Mouse (Mus musculus) lung, embryonic 14.5 days (tissue): Measurements from ENCODE around the gene Upk3bl. TPM values are rescaled to one million over a fixed set of nuclear protein-coding genes. Genes with fewer than 3 reads are reported as not detected.
"Not testable (repeated sequence)": the region's sequence is repeated elsewhere in the genome, so short reads cannot be mapped to it uniquely, and the experiment has no call there.

Experiments
- ATAC-seq: fragments of 200-750 bp; cut with Nextera tagmentation; 2 replicates; pipeline ENCODE4 v1.8.0; 2017; ENCODE audit warnings: mild to moderate bottlenecking, moderate TSS enrichment, moderate library complexity; ENCODE audit not compliant: insufficient read depth
- DNase-seq: peaks from one replicate; pipeline ENCODE4 v3.0.0-alpha.2; 2015
- H3K27ac ChIP-seq: fragments of 300-500 bp; sonication (generic); 2 replicates; pipeline ENCODE4 v1.5.1; 2014; ENCODE audit warnings: low read depth, mild to moderate bottlenecking, moderate library complexity
- H3K27me3 ChIP-seq: fragments of 300-500 bp; sonication (generic); 2 replicates; pipeline ENCODE4 v1.6.1; 2014; ENCODE audit warnings: low read length, control low read depth; ENCODE audit not compliant: insufficient read depth
- H3K36me3 ChIP-seq: fragments of 300-500 bp; sonication (generic); 2 replicates; pipeline ENCODE4 v1.6.1; 2014; ENCODE audit warnings: control low read depth; ENCODE audit not compliant: insufficient read depth
- H3K4me1 ChIP-seq: fragments of 300-500 bp; sonication (generic); 2 replicates; pipeline ENCODE4 v1.6.1; 2014; ENCODE audit warnings: antibody characterized with exemption, control low read depth; ENCODE audit not compliant: insufficient read depth
- H3K4me2 ChIP-seq: fragments of 300-500 bp; sonication (generic); 2 replicates; pipeline ENCODE4 v1.6.1; 2014; ENCODE audit warnings: mild to moderate bottlenecking
- H3K4me3 ChIP-seq: fragments of 300-500 bp; sonication (generic); 2 replicates; pipeline ENCODE4 v1.5.1; 2014; ENCODE audit warnings: low read depth, low read length
- H3K9ac ChIP-seq: fragments of 300-500 bp; sonication (generic); 2 replicates; pipeline ENCODE4 v1.6.1; 2014
- H3K9me3 ChIP-seq: fragments of 300-500 bp; sonication (generic); 2 replicates; pipeline ENCODE4 v1.6.1; 2016; ENCODE audit warnings: low read depth, low read length, control low read depth
- CTCF ChIP-seq: IDR thresholded peaks from 2 replicates; pipeline ENCODE4 v1.5.1; 2016; ENCODE audit warnings: antibody characterized with exemption, low read depth
- WGBS: fragments of 180-500 bp; shearing (Covaris S2); extraction: QIAGEN DNeasy Blood & Tissue Kit; methylation state at CpG from one replicate; pipeline ENCODE4 v1.1.7; 2014; 5-methylcytosine and 5-hydroxymethylcytosine counted together
- microRNA-seq: library from miRNA; unstranded; fragments of <30 nt; microRNA quantifications from one replicate; pipeline ENCODE4, GENCODE M21; 2016; ENCODE audit warnings: borderline number of aligned reads
- polyA plus RNA-seq: library from polyadenylated mRNA; unstranded; fragments of >200 nt; fragmentation: Nextera tagmentation; extraction: Ambion mirVana; gene quantifications from 2 replicates; pipeline ENCODE4 v1.2.1, GENCODE M21; 2014

Gene Upk3bl
- polyA plus RNA-seq, 1 experiment from 2014 or later = 1.5 TPM

- peaks cover 5% of the 10 kb centered on the region; the same call in 1 of the 2 replicates for H3K27me3 ChIP-seq
- peak; percentile 91 for TF ChIP-seq CTCF
- peak overlapping the region; percentile 64 for H3K4me2 ChIP-seq
- peak; percentile 89 for DNase-seq
- H3K36me3 ChIP-seq = no peaks in the 10 kb centered on the region
- H3K4me1 ChIP-seq = no peaks in the 10 kb centered on the region
- WGBS = 5% methylated on average over 41 of the region's 41 CpGs
- ATAC-seq = peak; percentile 89
- H3K4me3 ChIP-seq = peak overlapping the region; percentile 24
- H3K9me3 ChIP-seq = no peaks in the 10 kb centered on the region
- H3K9ac ChIP-seq = no peak overlapping the region
- no peak overlapping the region for H3K27ac ChIP-seq
These were observed 48.0 kb downstream of the Upk3bl start for GRCm38 (mm10) chr5:136102099-136102820.

GRCm38 (mm10) chr5:136104511-136104910 is 50.2 kb downstream of the Upk3bl start:
- 87% methylated on average over 5 of the region's 5 CpGs for WGBS
- ATAC-seq (no peak), DNase-seq (peak; percentile 38)
- H3K36me3 ChIP-seq = no peaks in the 10 kb centered on the region
- peaks cover 5% of the 10 kb centered on the region; the same call in 1 of the 2 replicates for H3K27me3 ChIP-seq
- no peak overlapping the region for H3K4me2 ChIP-seq
- H3K9ac ChIP-seq = no peak overlapping the region
- H3K9me3 ChIP-seq = no peaks in the 10 kb centered on the region
- peak; percentile 66 for TF ChIP-seq CTCF
- no peaks in the 10 kb centered on the region for H3K4me1 ChIP-seq
- no peak overlapping the region for H3K27ac ChIP-seq
- no peak overlapping the region for H3K4me3 ChIP-seq

DNA sequence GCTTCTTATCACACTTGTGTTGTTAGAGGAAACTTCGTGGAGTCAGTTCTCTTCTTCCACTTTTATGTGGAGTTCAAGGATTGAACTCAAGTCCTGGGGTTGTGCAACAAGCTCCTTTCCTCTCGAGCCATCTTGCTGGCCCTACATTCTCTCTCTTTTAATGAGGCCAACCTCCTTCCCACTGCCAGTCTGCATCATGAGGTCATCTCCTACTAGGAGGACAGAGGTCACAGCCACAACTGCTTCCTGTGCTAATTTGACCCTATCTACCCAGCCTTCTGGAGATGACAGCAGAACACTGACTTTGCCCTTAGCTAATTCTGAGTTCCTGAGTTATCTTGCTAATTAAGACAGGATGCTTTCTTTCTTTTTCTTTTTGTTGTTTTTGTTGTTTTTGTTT is 54.2 kb downstream of the Upk3bl start:
- H3K36me3 ChIP-seq = no peaks in the 10 kb centered on the region
- no peaks in the 10 kb centered on the region for H3K27me3 ChIP-seq
- no peak for TF ChIP-seq CTCF
- no peaks in the 10 kb centered on the region for H3K9me3 ChIP-seq
- ATAC-seq = no peak
- H3K9ac ChIP-seq = no peak overlapping the region
- DNase-seq = no peak
- H3K4me3 ChIP-seq = no peak overlapping the region
- no peaks in the 10 kb centered on the region for H3K4me1 ChIP-seq
- 42% methylated on average over 2 of the region's 2 CpGs for WGBS
- H3K27ac ChIP-seq = no peak overlapping the region
- H3K4me2 ChIP-seq = no peak overlapping the region

- WGBS = 64% methylated on average over 3 of the region's 3 CpGs
- no peak overlapping the region for H3K4me2 ChIP-seq
- no peaks in the 10 kb centered on the region for H3K9me3 ChIP-seq
- no peak overlapping the region for H3K4me3 ChIP-seq
- no peak for TF ChIP-seq CTCF
- no peak overlapping the region for H3K9ac ChIP-seq
- ATAC-seq (no peak), DNase-seq (no peak)
- H3K27me3 ChIP-seq = no peaks in the 10 kb centered on the region
- no peaks in the 10 kb centered on the region for H3K4me1 ChIP-seq
- no peak overlapping the region for H3K27ac ChIP-seq
- H3K36me3 ChIP-seq = no peaks in the 10 kb centered on the region
These were observed 54.8 kb downstream of the Upk3bl start for GRCm38 (mm10) chr5:136109042-136109441.

GRCm38 (mm10) chr5:136113546-136113945 is 59.3 kb downstream of the Upk3bl start:
- not testable (repeated sequence) for H3K4me1 ChIP-seq, H3K27me3 ChIP-seq, DNase-seq, ATAC-seq, H3K4me2 ChIP-seq, H3K9me3 ChIP-seq, H3K4me3 ChIP-seq, H3K36me3 ChIP-seq, H3K27ac ChIP-seq, H3K9ac ChIP-seq
- WGBS = 35% methylated on average over 4 of the region's 4 CpGs

Small RNA genes lying within 50 kb of the gene (microRNA-seq; reads per million reads assigned to microRNA genes)
- 0.71 reads per million for gene Mir7035

Other genes with a start within 250 kb of the Upk3bl start
- 0.17 and 0.38 TPM in 2 replicates for gene Srrm3, start 247.6 kb upstream of the Upk3bl start, polyA plus RNA-seq
- 62.8 and 68.1 TPM in 2 replicates for gene Hspb1, start 166.6 kb upstream of the Upk3bl start, polyA plus RNA-seq
- 74.7 and 79.0 TPM in 2 replicates for gene Ywhag, start 119.9 kb upstream of the Upk3bl start, polyA plus RNA-seq
- gene Ssc4d, start 80.0 kb upstream of the Upk3bl start, polyA plus RNA-seq = 3.2 and 3.8 TPM in 2 replicates
- not detected in 2 replicates for gene Zp3, start 74.4 kb upstream of the Upk3bl start, polyA plus RNA-seq
- gene Dtx2, start 59.7 kb upstream of the Upk3bl start, polyA plus RNA-seq = 21.4 and 24.4 TPM in 2 replicates
- 23.8 and 26.7 TPM in 2 replicates for gene Upk3b, start 16.0 kb upstream of the Upk3bl start, polyA plus RNA-seq
- gene Rasa4, start 29.4 kb downstream of the Upk3bl start, polyA plus RNA-seq = 4.2 and 4.4 TPM in 2 replicates
- 217 and 229 TPM in 2 replicates for gene Polr2j, start 62.1 kb downstream of the Upk3bl start, polyA plus RNA-seq
- 36.6 and 37.6 TPM in 2 replicates for gene Lrwd1, start 81.6 kb downstream of the Upk3bl start, polyA plus RNA-seq
- 12.9 and 14.8 TPM in 2 replicates for gene Alkbh4, start 81.7 kb downstream of the Upk3bl start, polyA plus RNA-seq
- gene Orai2, start 116.2 kb downstream of the Upk3bl start, polyA plus RNA-seq = 7.0 and 7.1 TPM in 2 replicates
- 52.1 and 60.3 TPM in 2 replicates for gene Prkrip1, start 144.5 kb downstream of the Upk3bl start, polyA plus RNA-seq
- 5.7 and 5.9 TPM in 2 replicates for gene Sh2b2, start 192.1 kb downstream of the Upk3bl start, polyA plus RNA-seq